Mouse (Mus musculus): ENCODE results near the gene Amz1. TPM values are rescaled to one million over a fixed set of nuclear protein-coding genes. Genes with fewer than 3 reads are reported as not detected.

The Amz1 gene
- 0.79 and 0.82 TPM in 2 replicates for polyA plus RNA-seq (2016; fragmentation: Nextera tagmentation; extraction: Ambion mirVana)

DNA sequence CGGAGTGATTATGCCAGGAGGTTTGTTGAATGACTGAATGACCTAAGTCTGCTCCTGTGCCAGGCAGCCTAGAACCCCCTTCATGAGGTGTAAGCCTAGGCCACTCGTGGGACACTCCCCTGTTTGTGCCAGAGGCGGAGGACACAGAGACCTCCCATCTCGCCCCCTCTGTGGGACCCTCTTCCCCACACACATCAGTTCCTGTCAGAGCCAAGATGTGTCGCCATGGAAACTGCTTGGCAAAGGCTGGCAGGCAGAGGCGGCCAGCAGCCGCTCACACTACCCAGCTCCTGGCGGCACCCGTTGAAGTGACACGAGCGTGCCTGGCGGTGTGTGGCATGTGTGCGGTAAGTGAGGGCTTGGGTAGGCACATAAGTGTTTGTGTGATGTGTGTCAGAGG is at the start of gene Amz1:
Gene Amz1, plus strand, starts transcription at position 306 of the 400 bp plus-strand sequence.
- Histone ChIP-seq H3K36me3 (replicated peaks) (peaks cover 15% of the 10 kb centered on the region), H3K4me1 (no peaks in the 10 kb centered on the region), H3K9me3 (no peaks in the 10 kb centered on the region), H3K4me3 (no peak within 1 kb of the TSS), H3K27ac (replicated peaks) (no peak within 1 kb of the TSS), H3K27me3 (replicated peaks; ENCODE audit: low read depth, poor library complexity, severe bottlenecking) (no peaks in the 10 kb centered on the region)
- DNase-seq (ENCODE audit: low spot score), result no peak
- WGBS, result 84% methylated on average over 13 of the region's 13 CpGs

DNA sequence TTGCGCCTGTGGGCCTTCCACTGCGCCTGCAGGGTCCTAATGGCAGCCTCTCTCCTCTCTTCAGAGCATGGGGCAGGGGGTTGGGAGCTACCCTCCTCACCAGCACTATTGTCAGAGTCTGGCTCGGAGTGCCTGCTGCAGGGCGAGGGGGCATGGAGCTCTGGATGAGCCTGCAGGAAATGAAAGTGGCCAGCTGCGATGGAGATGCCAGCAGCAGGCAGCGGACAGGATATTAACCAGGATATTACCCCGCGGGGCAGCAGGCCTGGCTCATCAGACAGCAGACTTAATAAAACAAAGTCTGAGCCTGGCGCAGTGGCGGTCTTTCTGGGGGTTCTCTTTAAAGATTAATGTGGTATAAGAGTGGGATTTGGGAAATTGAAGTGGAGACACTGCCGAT is 48.8 kb upstream of the Amz1 start:
- no peak overlapping the region for H3K4me3 ChIP-seq
- H3K4me1 ChIP-seq, result peaks cover 2% of the 10 kb centered on the region; the same call in 1 of the 2 replicates
- WGBS, result 92% methylated on average over 11 of the region's 11 CpGs
- H3K36me3 ChIP-seq (replicated peaks), result peaks cover 81% of the 10 kb centered on the region
- no peaks in the 10 kb centered on the region for H3K9me3 ChIP-seq
- DNase-seq (ENCODE audit: low spot score), result no peak
- 0 out of 2 replicates have a peak overlapping the region, but pooled peaks have one; percentile 14 for H3K27ac ChIP-seq (replicated peaks)
- H3K27me3 ChIP-seq (replicated peaks; ENCODE audit: low read depth, poor library complexity, severe bottlenecking), result no peaks in the 10 kb centered on the region

DNA sequence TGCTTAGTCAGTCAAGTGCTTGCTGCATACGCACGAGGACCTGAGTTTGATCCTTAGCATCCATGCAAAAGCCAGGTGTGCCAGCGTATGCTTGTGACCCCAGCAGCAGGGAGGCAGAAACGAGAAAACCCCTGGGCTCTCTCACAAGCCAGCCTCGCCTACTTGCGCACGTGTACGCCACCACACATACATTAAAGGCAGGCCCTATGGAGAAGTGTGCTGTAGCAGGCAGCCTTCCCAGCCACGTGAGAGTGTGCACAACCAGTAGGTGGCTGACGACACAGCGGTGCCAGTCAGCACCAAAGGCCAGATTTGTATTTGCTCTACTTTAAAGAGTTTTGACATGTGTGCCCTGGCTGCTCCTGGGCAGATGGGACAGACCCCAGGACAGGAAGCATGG is 48.3 kb upstream of the Amz1 start:
- Histone ChIP-seq H3K27ac (replicated peaks) (no peak overlapping the region), H3K27me3 (replicated peaks; ENCODE audit: low read depth, poor library complexity, severe bottlenecking) (no peaks in the 10 kb centered on the region), H3K4me3 (no peak overlapping the region), H3K4me1 (0 out of 2 replicates have a peak, but pooled peaks cover 2% of the 10 kb centered on the region), H3K9me3 (no peaks in the 10 kb centered on the region), H3K36me3 (replicated peaks) (peaks cover 79% of the 10 kb centered on the region)
- WGBS, result 90% methylated on average over 11 of the region's 11 CpGs
- no peak for DNase-seq (ENCODE audit: low spot score)

DNA sequence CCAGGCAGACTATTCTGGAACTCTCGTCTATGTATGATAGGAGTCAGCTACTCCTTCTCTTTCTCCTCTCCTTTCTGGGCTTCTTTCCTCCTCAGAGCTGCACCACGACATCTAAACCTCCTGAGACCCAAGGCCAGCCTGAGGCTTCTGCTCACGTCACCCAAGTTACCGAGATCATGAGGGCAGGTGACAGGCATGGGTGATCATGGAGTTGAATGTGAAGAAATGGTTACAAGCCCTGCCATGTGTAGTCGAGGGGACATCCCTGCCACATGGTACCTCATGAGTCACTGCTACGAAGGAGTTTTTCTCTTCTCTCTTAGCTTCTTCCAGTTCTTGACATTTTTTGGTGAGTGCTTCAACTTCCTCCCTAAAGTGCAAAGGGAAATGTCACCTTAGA is 46.8 kb upstream of the Amz1 start:
- Histone ChIP-seq H3K36me3 (replicated peaks) (peaks cover 74% of the 10 kb centered on the region), H3K9me3 (no peaks in the 10 kb centered on the region), H3K4me1 (0 out of 2 replicates have a peak, but pooled peaks cover 2% of the 10 kb centered on the region), H3K27me3 (replicated peaks; ENCODE audit: low read depth, poor library complexity, severe bottlenecking) (no peaks in the 10 kb centered on the region), H3K27ac (replicated peaks) (no peak overlapping the region), H3K4me3 (no peak overlapping the region)
- 89% methylated on average over 6 of the region's 6 CpGs for WGBS
- DNase-seq (ENCODE audit: low spot score), result no peak

DNA sequence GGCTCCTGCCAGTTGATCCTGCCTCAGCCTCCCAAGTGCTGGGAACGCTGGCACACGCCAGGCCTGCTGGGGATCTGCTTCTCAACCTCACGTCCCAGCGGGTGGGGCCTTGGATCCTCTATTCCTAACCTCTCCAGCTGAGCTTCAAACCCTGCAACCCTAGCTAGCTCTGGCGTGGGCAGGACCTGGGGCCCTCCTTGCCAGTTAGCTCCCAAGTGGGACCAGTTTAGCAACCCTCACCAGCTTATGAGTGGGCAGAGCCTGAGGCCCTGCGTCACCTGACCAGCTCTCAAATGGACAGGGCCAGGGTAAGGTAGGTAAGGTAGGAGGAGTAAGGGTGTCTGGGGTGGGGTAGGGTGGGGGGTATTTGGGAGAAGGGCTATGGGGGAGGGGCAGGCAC is 43.9 kb upstream of the Amz1 start:
- H3K4me1 ChIP-seq, result 0 out of 2 replicates have a peak, but pooled peaks cover 3% of the 10 kb centered on the region
- no peaks in the 10 kb centered on the region for H3K27me3 ChIP-seq (replicated peaks; ENCODE audit: low read depth, poor library complexity, severe bottlenecking)
- H3K36me3 ChIP-seq (replicated peaks), result peaks cover 67% of the 10 kb centered on the region
- DNase-seq (ENCODE audit: low spot score), result no peak
- WGBS, result 85% methylated on average over 6 of the region's 6 CpGs
- no peaks in the 10 kb centered on the region for H3K9me3 ChIP-seq
- H3K27ac ChIP-seq (replicated peaks), result no peak overlapping the region
- H3K4me3 ChIP-seq, result no peak overlapping the region

DNA sequence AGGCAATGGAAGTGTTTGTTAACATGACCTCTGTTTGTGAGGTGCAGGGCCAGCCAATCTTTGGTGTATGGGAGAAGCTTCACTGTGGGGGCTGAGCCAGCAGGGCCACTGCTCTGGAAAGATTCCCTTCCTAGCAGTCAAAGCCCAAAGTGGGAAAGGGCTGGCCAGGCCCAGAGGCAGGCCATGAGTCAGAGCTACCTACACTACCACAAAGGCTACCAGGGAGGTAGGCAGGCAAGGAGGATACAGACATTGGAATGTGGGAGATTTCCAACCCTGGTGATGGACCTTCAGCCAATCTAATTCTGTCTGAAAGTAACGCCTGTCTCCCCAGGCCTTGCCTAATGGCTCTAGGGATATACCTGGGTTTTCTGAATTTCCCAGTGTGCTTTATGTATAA is 43.0 kb upstream of the Amz1 start:
- whole genome bisulfite sequencing, result 92% methylated on average over 1 of the region's 1 CpGs
- no peak for DNase-seq (ENCODE audit: low spot score)
- no peak overlapping the region for H3K4me3 ChIP-seq
- H3K27ac ChIP-seq (replicated peaks), result no peak overlapping the region
- no peaks in the 10 kb centered on the region for H3K9me3 ChIP-seq
- peaks cover 66% of the 10 kb centered on the region for H3K36me3 ChIP-seq (replicated peaks)
- no peaks in the 10 kb centered on the region for H3K27me3 ChIP-seq (replicated peaks; ENCODE audit: low read depth, poor library complexity, severe bottlenecking)
- H3K4me1 ChIP-seq, result 0 out of 2 replicates have a peak, but pooled peaks cover 3% of the 10 kb centered on the region

DNA sequence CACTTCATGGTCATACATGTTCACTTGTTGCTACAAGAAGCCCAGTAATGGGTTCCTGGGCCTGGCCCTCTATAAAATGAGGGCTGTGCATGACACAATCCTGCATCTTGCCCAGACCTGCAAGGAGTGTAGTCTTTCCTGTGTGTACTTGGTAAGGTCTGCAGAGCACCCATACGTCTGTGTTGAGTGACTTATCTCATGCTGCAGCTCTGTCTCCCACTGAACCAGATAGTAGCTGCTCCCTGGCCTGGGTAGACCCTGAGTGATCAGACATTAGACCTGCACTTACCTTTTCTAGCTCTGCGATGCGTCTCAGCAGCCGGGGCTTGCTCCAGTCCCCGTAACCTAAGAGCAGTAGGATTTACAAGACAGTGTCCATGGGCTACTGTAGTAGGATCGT is 41.8 kb upstream of the Amz1 start:
- 0 out of 2 replicates have a peak, but pooled peaks cover 7% of the 10 kb centered on the region for H3K4me1 ChIP-seq

DNA sequence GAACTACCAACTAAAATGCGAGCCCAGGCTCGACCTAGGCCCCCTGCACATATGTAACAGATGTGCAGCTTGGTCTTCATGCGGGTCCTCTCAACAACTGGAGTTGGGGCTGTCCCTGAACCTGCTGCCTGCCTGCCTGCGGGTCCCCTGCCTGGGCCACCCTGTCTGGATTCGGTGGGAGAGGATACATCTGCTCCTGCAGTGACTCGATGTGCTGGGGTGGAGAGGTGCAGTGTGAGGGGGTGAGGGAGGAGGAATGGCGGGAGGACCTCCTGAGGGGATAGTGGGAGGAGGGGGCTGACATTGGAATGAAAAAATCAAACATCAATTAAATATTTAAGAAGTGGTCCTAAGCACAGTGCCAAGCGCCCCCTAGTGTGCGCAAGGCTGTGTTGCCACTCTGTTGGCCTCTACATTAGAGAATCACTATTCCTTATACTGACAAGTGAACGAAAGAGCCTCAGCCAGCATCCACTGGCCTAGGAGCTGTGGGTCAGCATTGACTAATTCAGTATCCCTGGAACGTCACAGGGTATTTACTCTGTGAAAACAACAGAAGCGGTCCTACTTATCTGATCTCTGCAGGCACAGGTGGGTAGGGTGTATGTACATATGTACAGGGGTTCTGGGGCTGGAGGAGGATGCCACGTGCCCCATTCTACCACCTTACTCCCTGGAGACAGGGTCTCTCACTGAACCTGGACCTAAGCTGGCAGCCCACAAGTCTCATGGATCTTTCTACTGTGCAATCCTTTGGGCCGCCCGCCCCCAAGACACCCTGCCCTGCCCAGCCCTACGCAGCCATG is 39.4 kb upstream of the Amz1 start:
- DNase-seq (ENCODE audit: low spot score), result peak; percentile 53
- Histone ChIP-seq H3K4me3 (no peak overlapping the region), H3K27me3 (replicated peaks; ENCODE audit: low read depth, poor library complexity, severe bottlenecking) (no peaks in the 10 kb centered on the region), H3K4me1 (0 out of 2 replicates have a peak, but pooled peaks cover 7% of the 10 kb centered on the region), H3K36me3 (replicated peaks) (peaks cover 70% of the 10 kb centered on the region), H3K9me3 (no peaks in the 10 kb centered on the region), H3K27ac (replicated peaks) (no peak overlapping the region)
- 63% methylated on average over 16 of the region's 16 CpGs for WGBS

More for the DNA sequence above, 41.8 kb upstream of the Amz1 start:
- H3K36me3 ChIP-seq (replicated peaks), result peaks cover 65% of the 10 kb centered on the region
- no peaks in the 10 kb centered on the region for H3K27me3 ChIP-seq (replicated peaks; ENCODE audit: low read depth, poor library complexity, severe bottlenecking)
- 94% methylated on average over 6 of the region's 6 CpGs for WGBS
- no peak overlapping the region for H3K4me3 ChIP-seq
- no peak for DNase-seq (ENCODE audit: low spot score)
- no peak overlapping the region for H3K27ac ChIP-seq (replicated peaks)
- no peaks in the 10 kb centered on the region for H3K9me3 ChIP-seq

DNA sequence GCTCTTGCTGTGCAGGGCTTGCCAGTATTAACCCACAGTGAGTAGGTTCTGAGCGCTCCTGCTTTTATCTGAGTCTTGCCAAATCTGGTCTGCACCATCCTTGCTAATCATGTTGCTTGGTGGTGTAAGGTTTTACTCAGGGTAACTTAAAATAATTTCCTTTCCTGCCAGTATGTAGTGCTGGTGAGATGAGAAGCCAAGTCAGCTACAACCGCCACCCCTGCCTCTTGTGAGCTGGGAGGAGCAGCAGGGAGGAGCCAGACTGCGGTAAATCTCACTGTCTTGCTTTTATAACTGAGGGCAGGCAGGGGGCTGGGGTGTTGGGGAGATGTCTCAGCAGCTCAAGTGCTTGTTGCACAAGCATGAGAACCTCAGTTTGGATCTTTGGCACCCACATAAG is 35.5 kb upstream of the Amz1 start:
- WGBS, result 86% methylated on average over 3 of the region's 3 CpGs

DNA sequence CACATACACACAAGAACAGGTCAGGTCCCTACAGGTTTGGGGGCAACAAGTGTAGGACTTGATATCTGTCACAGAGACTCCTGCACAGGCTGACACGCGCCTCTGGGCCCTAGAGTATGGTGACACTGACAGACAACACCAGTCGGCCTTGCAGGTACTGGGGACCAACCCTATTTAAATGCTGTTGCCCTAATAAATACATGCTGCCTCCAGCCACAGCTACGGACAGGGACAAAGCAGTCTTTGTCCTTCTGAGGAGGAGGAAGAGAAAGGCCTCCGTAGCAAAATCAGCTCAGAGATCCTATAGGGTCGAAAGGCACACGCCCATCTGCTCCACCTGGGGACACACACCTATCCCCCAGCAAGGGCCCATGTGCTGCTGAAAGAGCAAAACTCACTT is 27.9 kb upstream of the Amz1 start:
- Histone ChIP-seq H3K9me3 (no peaks in the 10 kb centered on the region), H3K4me1 (peaks cover 20% of the 10 kb centered on the region), H3K27me3 (replicated peaks; ENCODE audit: low read depth, poor library complexity, severe bottlenecking) (no peaks in the 10 kb centered on the region), H3K36me3 (replicated peaks) (peaks cover 85% of the 10 kb centered on the region), H3K4me3 (no peak overlapping the region), H3K27ac (replicated peaks) (no peak overlapping the region)
- no peak for DNase-seq (ENCODE audit: low spot score)
- WGBS, result 74% methylated on average over 7 of the region's 7 CpGs

More for the DNA sequence above, 35.5 kb upstream of the Amz1 start:
- no peaks in the 10 kb centered on the region for H3K9me3 ChIP-seq
- H3K36me3 ChIP-seq (replicated peaks), result peaks cover 84% of the 10 kb centered on the region
- DNase-seq (ENCODE audit: low spot score), result no peak
- H3K27ac ChIP-seq (replicated peaks), result no peak overlapping the region
- H3K4me1 ChIP-seq, result peaks cover 12% of the 10 kb centered on the region; the same call in 1 of the 2 replicates
- no peaks in the 10 kb centered on the region for H3K27me3 ChIP-seq (replicated peaks; ENCODE audit: low read depth, poor library complexity, severe bottlenecking)
- no peak overlapping the region for H3K4me3 ChIP-seq

DNA sequence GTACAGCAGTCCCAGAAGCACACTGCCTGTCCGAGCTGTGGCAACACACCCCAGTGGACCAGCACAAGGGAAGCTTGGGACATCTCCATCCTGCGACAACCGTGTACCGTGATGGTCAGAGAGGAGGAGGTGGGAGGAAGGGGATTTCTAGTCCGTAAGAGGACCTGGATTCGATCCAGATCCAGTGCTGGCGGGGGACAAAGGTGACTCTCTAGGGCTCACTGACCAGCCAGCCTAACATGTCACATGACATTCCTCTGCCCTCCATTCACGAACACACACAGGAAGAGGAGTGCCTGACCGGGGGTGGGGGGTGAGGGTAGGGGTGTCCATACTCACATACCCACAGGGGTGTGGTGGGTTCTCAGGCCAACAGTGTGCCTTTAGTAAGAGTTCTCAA is 24.2 kb upstream of the Amz1 start:
- Histone ChIP-seq H3K4me1 (peaks cover 45% of the 10 kb centered on the region), H3K9me3 (no peaks in the 10 kb centered on the region), H3K36me3 (replicated peaks) (peaks cover 50% of the 10 kb centered on the region), H3K27ac (replicated peaks) (no peak overlapping the region), H3K27me3 (replicated peaks; ENCODE audit: low read depth, poor library complexity, severe bottlenecking) (no peaks in the 10 kb centered on the region), H3K4me3 (no peak overlapping the region)
- 85% methylated on average over 9 of the region's 9 CpGs for WGBS
- no peak for DNase-seq (ENCODE audit: low spot score)

DNA sequence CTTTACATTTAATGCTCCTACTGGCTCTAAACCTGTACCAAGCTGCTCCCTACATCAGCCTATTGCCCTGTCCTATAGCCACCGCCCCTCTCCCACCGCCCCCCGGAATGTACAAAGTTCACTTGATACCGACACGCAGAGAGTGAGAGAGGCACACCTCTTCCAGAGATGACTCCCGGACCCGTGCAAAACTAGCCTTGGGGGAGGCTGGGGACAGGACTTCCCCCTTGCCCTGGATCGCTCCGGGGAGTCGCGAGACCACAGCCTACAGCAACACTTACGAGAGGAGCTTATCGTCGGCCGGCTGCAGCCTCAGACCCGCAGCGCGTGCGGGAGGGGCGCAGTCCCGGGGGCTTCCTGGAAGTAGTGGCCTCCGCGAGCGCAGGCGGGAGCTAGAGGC is 22.3 kb upstream of the Amz1 start:
- H3K4me1 ChIP-seq, result peaks cover 56% of the 10 kb centered on the region
- peak overlapping the region; percentile 84 for H3K4me3 ChIP-seq
- under 1% methylated on average over 25 of the region's 25 CpGs for WGBS
- H3K36me3 ChIP-seq (replicated peaks), result peaks cover 36% of the 10 kb centered on the region
- H3K27me3 ChIP-seq (replicated peaks; ENCODE audit: low read depth, poor library complexity, severe bottlenecking), result no peaks in the 10 kb centered on the region
- peak overlapping the region; percentile 92 for H3K27ac ChIP-seq (replicated peaks)
- H3K9me3 ChIP-seq, result no peaks in the 10 kb centered on the region
- DNase-seq (ENCODE audit: low spot score), result peak; percentile 76

DNA sequence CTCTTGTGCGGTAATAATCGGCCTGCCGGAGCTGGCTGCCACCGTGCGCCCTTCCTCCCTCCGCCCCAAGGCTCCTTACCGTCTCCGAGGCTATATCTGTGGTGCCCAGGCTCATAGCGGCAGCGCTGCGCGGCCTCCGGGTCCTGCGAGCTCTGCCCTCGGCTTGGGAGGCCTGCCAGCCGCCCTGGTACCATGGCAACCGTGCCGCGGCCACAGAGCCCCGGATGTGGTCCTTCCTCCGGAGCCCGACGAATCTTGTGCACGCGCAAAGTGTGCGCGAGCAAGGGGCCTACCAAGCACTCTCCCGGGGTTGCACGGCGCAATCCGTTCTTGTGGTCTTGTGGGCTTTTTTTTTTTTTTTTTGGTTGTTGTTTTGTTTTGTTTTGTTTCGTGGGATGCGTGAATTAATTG is 21.8 kb upstream of the Amz1 start, which contains the start of gene Iqce:
Gene Iqce, minus strand, starts transcription at position 276 of the 411 bp plus-strand sequence.
- peaks cover 33% of the 10 kb centered on the region for H3K36me3 ChIP-seq (replicated peaks)
- peak; percentile 96 for DNase-seq (ENCODE audit: low spot score)
- under 1% methylated on average over 33 of the region's 33 CpGs for WGBS
- H3K27me3 ChIP-seq (replicated peaks; ENCODE audit: low read depth, poor library complexity, severe bottlenecking), result no peaks in the 10 kb centered on the region
- peak within 1 kb of the TSS; percentile 92 for H3K27ac ChIP-seq (replicated peaks)
- H3K4me3 ChIP-seq, result peak within 1 kb of the TSS; percentile 84
- H3K4me1 ChIP-seq, result peaks cover 56% of the 10 kb centered on the region
- no peaks in the 10 kb centered on the region for H3K9me3 ChIP-seq

Measured in embryonic facial prominence, embryonic 10.5 days (tissue).